Mouse (Mus musculus) cerebellum, postnatal 25 days (tissue): ENCODE data around the gene Gtsf1.

Experiments
- DNase-seq, 2 experiments: peaks; one replicate each; pipeline ENCODE4 v3.0.0; 2021; ENCODE audit warnings: mixed read lengths in 2 of 2

Gene Gtsf1

DNA sequence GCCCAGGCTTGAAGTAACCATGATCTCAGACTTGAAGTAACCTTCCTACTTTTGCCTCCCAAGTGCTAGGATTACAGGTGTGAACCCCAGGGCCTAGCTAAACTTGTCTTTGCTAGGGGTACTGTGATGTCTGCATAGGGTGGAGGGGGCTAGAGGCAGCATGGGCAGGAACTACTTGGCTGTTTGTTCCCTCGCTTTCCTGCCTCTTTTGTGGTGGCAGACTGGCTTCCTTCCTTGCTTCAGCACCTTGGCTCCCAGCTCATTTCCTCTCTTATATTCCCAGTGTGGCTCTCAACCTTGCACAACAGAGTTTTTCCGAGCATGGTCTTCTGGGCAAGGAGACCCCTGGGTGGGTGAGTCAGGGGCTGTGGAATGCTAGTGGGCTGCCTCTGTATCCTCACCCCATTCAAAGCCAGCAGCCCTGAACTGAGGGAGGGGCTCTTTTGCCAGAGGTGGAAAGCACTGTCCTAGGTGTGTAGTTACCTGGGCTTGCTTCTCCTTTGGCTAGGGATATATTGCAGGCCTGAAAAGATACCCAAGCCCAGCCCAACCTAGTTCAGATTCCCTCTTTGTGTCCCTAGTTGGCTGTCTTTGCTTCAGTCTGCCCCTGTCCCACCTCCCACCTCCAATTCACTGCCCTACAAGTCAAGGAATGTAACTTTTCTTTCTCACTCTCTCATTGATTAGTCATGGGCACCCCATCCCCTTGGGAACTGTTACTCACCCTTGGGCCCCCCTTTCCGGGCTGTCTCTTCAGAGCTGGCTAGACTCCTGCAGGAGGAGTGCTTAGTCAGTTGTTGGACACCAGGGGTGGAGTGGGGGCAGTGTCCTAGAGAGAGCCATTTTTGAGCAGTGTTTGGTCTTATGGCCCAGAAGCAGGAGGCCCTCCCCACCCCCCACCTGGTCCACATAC lies 52.3 kb downstream of the Gtsf1 start:
- DNase-seq: no peak

DNA sequence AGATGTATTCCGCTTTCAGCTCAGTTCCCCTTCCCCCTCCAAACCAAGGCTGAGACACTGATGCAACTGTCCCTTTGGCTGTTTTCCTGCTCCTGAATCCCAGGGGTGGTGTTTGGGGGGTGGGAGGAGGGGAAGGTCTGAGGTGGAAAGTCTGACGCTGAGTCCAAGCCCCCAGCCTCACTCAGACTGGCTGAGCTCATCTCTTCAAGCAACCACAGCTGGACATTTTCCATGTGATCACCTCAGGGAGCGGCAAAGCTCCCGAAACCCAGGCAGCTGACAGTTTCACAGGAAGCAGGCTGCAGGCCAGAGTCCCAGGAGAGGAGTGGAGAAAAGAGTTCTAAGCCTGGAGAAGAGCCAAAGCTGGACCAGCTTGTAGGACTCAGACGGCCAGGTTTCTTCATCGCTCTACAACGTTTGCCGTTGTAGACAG lies 53.4 kb downstream of the Gtsf1 start:
- peak in 1 of 2 experiments; percentile 25 for DNase-seq

DNA sequence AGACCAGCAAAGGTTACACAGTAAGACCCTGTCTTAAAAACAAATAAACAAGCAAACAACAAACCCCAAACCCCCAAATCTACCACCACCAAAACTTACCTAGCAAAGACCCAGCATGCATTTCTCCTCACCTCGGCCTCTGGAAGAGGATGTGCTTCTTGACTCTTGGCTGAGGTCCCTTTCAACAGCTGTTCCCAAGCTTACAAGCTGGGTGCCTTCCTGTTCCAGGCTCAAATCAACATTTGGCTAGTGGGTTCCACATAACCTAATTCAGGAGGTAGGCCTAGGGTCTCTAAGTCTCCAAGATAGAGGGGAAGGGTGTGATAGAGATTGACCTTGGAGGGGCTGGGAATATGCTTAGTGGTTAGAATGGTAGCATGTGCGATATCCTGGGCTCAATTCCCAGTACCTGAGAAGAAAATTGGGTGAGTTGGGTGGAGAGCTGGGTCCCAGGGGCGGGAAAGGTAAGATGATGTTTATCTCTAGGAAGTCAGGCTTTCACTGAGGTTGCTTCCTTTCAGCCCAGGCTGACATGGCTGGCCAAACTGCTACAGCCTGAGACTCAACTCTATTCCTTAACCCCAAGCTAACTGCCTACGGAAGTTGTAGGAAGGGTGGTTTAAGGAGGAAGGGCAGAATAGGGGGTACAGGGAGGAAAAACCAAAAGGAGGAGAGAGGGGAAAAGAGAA lies 55.0 kb downstream of the Gtsf1 start:
- DNase-seq: no peak

DNA sequence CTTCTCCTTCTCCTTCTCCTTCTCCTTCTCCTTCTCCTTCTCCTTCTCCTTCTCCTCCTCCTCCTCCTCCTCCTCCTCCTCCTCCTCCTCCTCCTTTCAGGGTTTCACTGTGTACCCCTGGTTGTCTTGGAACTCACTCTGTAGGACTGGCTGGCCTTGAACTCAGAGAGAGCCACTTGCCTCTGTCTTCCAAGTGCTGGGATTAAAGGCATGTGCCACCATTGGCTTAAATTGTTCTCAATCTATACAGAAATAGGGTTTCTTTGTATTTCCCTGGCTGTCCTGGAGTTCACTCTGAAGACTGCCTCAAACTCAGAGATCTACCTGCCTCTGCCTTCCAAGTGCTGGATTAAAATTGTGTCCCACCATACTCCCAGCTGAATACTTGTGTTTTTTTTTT lies 57.8 kb downstream of the Gtsf1 start:
- no peak for DNase-seq

DNA sequence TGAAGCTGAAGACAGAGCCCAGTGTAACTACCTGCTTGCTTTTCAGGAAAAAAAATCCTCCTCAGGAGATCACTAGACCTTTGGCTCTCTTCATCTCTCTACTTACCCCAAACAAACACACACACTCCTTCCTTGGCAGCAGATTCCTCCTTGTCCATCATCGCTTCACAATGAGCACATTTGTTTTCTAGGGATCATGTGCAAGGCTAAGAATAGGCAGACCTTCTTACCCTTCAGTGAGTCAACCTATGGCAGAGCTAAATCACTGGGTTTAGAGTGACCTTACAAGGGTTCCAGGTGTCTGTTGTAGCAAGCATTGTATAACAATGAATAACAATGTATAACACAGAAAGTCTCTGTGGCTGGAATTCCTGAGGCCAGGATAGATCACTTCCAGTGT lies 58.5 kb downstream of the Gtsf1 start:
- no peak for DNase-seq

DNA sequence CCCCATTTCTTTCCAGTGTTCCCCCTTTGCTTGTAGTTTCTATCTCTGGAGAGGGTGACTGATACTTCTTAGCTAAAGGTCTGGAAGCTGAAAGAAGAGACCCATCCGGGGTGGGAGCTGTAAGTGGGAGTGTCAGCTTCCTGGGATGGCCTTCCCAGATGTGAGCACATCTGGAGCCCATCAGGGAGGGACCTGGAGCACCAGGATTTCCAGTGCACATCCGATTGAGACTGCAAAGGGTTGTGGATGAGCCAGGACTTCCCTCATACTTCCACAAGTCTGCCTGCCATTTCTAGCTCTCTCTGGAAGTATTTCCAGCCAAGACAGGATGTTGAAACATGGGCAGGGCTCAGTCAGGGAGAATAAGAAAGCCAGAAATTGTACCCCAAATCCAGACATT lies 59.1 kb downstream of the Gtsf1 start:
- DNase-seq: no peak

DNA sequence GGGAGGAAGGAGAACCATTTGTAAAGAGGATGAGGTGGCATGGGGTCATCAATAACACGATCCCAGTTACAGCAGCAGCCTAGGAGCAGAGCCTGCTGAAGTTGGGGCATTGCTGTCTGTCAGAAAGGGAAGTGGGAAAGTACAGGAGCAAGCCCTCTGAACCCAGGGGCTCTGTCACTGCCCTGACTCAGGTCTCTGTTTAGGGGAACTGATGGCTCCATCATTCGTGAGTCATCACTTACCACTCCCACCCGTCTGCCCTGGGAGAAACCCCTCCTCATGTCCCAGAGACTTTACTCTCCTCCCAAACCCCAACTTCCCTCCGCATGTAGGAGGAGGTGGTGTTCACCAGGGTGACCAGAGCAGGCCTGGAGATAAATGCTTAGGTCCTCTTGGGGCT lies 59.8 kb downstream of the Gtsf1 start:
- no peak for DNase-seq

DNA sequence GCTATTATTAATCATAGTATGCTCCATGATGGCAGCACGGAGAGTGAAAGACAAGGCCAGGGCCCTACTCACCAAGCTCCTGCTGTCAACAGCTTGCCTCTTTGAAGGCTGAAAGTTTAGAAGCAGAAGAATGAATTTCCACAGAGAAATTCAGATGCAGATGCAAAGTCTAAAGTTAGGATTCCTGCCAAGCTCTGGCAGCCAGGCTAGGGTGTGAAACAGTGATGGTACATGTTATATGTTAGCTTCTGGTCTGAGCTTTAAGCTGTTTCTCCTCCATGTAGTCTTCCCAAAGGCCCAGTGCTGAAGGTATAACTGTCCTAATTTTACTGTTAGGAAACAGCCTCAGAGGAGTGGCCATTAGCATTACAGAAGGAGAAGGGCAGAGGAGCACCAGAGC lies 61.1 kb downstream of the Gtsf1 start:
- DNase-seq: no peak

DNA sequence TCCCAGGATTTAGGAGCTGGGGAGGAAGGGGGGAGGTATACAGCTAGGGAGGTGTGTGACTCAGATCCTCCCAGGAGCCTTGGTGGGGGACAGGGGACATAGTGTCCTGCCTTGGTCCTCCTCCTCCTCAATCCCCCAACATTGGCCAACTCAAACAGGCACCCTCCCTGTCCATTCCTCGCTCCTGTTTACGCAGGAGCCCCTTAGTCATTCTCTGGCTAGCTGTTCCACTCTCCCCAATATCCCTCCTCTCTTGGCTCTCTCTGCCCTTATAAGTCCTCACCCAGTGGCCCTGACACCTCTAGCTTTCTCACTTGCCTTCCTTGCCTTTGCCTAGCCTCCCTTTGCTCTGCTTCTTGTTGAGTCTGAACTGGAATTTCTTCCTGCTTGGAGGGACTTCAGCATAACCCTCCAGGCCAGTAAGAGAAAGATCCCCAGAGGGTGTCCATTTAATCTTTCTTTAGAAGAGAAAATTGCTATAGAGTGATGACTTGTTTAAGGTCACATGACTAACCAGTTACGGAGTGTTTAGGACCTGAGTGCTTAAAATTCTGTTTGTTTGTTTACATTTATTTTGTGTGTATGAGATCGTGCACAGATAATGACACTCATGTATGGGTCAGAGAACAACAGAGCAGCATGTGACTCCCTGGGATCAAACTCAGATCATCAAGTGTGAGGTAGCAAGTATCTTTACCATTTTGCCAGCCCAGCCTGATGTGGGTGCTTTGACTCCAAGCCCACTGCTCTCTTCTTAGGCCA lies 61.9 kb downstream of the Gtsf1 start:
- DNase-seq: no peak

DNA sequence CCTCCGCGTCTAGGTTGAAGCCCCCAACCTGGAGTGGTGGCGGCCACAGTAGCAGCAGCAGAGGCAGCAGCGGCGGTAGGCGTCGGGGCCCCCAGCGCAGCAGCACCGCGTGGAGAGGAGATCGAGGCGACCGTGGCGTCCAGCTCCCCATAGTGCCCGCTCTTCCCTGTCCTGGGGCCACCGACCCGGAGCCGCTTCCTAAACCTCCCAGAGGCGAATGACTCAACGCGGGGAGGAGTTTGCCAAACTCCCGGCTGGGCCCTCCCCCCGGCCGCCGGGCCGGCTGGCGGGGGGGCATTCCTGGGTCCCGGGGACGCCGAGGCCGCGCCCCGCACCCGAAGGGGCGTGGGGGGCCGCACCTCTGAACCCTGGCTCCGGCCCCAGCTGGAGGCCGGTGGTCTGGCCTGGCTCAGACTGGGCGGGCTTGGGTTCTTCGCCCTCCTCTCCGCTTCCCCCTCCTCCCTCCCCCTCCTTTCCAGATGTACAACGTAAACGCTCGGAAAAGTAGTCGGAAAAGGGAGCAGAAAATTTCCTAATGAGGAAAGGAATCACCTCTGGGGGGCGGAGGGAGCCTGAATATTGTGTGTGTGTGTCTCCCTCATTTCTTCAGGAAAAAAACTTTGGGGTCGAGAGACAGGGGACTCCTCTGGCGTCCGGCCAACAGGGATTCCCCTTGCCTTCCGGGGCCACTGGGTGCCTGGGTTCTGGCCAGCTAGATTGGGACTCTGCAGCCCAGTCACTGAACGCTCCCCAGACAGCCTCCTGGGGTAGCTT lies 63.7 kb downstream of the Gtsf1 start, which contains the start of gene Itga5:
Gene Itga5, minus strand, starts transcription at position 388 of the 774 bp plus-strand sequence.
- peak in 1 of 2 experiments; percentile 53 for DNase-seq

DNA sequence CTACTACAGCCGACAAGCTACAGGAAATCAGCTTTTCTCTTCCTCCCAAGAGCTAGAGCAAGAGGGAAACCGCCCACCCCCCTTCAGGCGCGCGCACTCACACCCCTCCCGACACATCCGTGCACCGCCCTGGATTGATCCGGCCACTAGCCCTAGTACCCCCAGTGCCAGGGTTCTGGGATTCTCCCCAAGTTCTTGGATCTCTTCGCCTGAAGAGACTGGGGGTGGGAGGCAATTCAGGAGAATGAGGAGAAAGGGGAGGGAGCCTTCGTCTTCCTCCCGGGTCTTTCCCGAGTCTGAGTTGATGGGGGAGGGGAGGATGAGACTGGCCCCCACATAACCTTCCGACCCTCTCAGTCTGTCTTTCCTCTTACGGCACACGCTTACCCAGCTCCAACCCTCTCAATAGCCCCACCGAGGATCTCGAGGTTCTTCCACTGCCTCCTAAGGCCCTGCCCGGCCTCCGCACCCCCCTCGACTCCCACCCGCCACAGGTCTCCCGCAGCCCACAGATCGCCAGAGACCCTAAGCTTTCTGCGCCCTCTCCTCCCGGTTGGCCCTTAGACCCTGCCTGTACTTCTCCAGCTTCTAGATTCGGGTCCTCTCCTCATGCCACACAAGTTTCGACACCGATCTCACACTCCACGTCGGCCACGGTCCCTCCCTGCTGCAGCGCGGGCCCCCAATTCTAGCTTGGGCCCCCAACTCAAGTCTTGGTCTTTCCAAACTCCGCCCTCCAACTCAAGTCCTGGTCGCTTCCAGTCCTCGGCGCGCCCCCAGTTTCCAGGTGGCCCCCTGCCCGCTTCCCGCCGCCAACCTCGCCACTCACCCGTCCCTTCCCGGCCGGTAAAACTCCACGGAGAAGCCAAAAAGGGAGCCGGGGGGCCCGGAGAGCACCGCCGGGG lies 64.5 kb downstream of the Gtsf1 start:
- no peak for DNase-seq

DNA sequence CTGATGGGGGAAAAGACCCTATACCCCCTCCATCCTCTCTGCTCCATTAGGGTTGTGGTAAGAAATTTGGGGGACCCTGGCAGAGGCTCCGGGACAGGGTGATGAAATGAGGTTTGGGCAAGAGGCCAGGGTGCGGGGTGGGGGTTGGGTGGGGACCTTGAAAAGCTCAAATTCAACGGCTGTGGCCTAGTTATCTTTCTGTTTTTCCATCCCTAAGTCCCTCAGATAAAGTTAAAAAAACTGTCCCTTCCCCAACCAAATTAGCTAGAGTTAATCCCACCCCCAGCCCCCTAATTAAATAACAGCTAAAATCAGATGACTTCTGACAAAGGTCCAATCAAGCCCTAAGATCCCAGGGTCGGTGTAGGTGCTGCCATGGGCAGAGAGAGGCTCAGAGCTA lies 65.5 kb downstream of the Gtsf1 start:
- no peak for DNase-seq

DNA sequence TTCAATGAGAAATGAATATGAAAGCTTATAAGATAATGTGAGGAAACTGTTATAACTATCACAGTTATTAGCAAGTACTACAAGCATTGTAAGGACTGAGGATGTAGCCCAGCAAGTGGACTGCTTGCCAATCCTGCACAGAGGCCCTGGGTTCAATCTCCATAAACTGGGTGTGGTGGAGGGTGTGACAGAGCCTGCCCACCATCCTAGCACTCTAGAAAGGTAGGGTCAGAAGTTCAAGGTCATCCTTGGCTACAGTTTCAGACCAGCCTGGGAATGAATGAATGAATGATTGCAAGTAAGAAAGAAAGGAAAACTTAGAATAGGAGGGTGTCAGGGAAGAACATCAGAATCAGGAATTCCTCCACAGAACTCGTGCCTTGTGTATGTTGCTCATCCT lies 66.5 kb downstream of the Gtsf1 start:
- DNase-seq: no peak

DNA sequence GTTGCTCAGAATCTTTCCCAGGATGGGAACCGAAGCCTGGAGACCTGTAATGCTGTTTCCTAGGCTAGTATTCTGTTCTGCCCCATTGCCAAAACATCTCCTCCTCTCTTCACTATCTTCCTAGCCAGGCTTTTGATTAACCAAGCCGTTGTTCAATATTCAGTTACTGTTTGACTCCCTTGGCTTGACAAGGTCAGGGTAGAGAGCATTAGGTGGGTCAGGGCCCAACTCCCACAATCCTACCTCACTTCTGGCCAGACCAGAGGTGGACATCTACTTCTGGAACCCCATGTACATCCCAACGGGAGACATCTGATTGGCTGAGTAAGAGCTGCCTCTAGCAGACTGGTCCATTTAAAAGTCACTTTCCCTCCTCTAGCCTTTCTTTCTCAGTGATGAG lies 67.3 kb downstream of the Gtsf1 start:
- DNase-seq: no peak

DNA sequence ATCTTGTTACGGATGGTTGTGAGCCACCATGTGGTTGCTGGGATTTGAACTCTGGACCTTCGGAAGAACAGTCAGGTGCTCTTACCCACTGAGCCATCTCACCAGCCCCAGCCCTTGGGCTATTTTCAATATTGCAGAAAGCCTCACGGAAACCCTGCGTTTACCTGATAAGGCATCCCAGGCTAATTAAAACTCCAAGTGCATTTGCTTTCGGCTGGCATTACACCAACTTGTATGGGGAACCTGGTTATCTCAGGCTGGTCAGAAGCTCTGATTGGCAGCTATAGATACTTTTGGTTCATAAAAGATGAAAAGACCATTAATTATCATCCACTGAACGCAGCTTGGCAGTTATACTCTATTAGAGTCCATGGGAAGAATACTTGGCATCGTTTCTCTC lies 67.9 kb downstream of the Gtsf1 start:
- peak in 1 of 2 experiments; percentile 2 for DNase-seq

DNA sequence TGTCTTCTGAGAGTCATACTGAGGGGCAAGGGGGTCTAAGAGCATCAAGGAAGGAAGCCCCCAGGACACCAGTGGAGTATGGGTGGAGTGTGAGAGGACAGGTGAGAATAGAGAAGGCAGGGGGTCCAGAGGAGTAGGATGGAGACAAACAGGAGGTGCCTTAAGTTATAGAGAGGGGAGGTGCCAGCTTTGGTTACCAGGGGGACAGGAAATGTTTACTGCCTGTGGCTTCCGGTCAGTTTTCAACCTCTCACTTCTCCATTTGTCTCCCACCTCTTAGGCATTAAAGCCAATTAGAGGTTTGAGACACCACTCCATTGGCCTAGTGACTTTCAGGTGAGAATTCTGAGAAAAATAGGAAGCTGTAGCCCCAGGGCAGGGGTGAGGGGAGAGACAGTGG lies 69.0 kb downstream of the Gtsf1 start:
- peak in 1 of 2 experiments; percentile 24 for DNase-seq

DNA sequence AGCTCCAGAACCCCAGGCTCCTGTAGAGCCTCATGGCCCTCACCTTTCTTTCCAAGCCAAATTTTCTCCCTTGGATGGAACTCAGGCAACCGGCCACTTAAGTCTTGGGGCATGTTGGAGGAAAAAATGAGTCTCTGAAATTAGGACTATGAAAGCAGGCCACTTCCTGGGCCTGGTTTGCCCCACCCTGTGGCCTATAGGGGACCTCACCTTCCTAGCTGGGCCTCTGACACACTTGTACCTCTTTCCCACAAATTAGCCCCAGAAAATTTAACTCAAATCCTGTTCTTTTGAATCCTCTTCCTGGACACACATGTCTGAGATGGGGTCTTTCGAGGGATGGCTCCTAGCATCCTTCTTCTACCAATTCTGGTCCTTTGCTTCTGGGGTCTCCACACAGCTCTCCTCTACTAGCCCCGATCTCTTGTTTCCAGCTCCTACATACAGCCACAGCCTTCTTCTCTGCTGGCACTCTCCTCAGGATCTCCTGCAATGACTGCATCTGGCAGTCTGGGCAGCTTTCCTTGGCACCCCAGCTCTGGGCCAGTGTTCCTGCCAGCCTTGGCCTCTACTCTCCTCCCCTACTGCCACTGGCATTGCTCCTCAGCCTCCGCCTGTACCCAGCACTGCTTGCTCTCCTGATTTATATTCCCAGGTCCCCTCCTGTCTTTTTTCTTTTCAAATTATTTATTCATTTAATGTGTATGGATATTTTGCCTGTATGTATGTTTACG lies 70.2 kb downstream of the Gtsf1 start:
- DNase-seq: peak; percentile 91

DNA sequence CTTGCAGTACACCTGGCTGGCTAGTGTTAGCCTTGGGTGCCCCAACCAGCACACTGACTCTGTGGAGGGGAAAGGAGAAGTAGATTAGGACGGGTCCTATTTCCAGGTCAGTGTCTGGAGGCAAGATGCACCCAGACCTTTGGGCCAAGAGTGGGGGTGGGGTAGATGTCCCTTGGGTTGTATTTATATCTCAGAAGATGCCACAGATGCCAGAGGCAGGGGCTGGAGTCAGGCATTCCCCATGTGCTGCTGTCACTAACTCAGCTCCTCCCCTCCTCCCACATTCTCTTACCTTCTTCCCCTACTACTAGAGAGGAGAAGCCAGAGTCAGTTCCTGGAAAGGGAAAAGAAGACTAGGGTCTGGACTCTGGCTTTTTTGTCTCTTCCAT lies 71.2 kb downstream of the Gtsf1 start:
- DNase-seq: no peak

DNA sequence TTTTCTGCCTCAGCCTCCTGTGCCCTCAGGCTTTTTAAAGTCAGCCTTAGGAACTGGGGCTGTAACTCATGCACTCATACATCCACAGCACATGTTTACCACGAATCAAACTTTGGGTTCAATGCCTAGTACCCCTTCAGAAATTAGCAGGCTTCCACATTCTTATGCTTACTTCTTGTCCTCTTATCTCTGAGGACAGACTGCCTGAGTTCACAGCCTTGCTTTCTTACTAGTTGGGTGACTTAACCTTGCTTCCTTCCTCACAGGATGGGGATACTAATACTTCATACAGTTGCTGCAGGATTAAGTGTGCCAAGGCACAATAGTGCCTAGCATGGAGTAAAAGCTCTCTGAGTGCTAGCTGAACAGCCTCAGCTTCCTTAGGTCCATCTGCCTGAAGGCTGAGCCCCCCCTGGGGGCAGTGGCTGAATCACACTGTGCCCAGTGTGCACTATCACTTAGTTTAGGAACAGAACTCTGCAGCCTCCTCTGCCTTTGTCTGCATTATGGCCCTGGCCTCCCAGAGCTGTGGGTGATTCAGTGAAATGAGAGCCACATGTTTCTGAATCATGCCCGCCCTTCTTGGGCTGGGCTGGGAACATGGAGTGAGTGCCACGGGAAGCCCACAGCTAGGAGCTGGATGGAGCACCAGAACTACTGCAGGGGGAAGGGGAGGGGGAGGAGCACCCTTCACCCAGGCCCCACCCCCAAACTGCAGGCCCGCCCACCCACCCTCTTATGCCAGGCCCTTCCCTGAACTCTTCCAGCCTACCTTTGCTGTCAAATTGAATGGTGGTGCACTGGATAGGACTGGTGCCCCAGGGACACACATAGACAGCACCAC lies 71.8 kb downstream of the Gtsf1 start:
- DNase-seq: no peak

DNA sequence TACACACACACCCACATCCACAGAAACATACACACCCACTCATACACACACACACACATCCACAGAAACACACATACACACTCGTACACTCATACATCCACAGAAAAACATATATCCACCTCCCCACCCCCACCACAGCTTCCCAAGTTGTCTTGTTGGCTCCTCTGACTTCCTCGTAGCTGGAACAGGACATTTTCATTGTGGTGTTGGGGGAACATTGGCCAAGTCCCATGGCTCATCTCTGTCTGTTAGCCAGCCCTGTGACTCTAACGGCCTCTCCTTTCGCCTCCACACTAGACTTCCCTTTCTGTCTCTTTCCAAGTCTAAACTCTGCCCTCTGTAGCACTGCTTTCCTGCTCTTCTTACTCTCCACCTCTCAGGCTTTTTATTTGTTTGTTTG lies 72.5 kb downstream of the Gtsf1 start:
- DNase-seq: no peak
